Mouse (Mus musculus) thymus, adult 2 months (tissue): ENCODE results near the gene Alpl. TPM values are rescaled to one million over a fixed set of nuclear protein-coding genes. Genes with fewer than 3 reads are reported as not detected.

Source experiments
- DNase-seq: peaks from one replicate; pipeline ENCODE4 v3.0.0; 2021
- H3K27ac ChIP-seq: fragments of 200-500 bp; 2 replicates; pipeline ENCODE4 v1.5.1; 2012; ENCODE audit warnings: low read length, control low read depth; ENCODE audit not compliant: control insufficient read depth, insufficient read depth
- H3K27me3 ChIP-seq: fragments of 200-500 bp; 2 replicates; pipeline ENCODE4 v1.6.1; 2012; ENCODE audit warnings: mild to moderate bottlenecking, low read length, moderate library complexity, mixed read lengths; ENCODE audit not compliant: control insufficient read depth, insufficient read depth
- H3K36me3 ChIP-seq: fragments of 200-500 bp; 2 replicates; pipeline ENCODE4 v1.6.1; 2012; ENCODE audit warnings: mild to moderate bottlenecking, low read length, moderate library complexity; ENCODE audit not compliant: control insufficient read depth, insufficient read depth
- H3K4me1 ChIP-seq: fragments of 200-500 bp; replicated peaks from 2 replicates; pipeline ENCODE4 v1.6.1; 2012; ENCODE audit warnings: low read length; ENCODE audit not compliant: control insufficient read depth, insufficient read depth
- H3K4me3 ChIP-seq: fragments of 200-500 bp; 2 replicates; pipeline ENCODE4 v1.5.1; 2012; ENCODE audit warnings: mild to moderate bottlenecking, low read length, control low read depth, moderate library complexity; ENCODE audit not compliant: control insufficient read depth, insufficient read depth
- CTCF ChIP-seq: fragments of 200-500 bp; IDR thresholded peaks from 2 replicates; pipeline ENCODE4 v1.5.1; 2012; ENCODE audit warnings: mild to moderate bottlenecking, control low read depth, low read length, moderate library complexity, borderline replicate concordance; ENCODE audit not compliant: control insufficient read depth, poor library complexity, insufficient read depth; ENCODE audit errors: extremely low read depth
- POLR2A ChIP-seq: fragments of 200-500 bp; IDR thresholded peaks from 2 replicates; pipeline ENCODE4 v1.6.1; 2012; ENCODE audit warnings: mild to moderate bottlenecking, low read length, control low read depth, moderate library complexity; ENCODE audit not compliant: control insufficient read depth, poor library complexity, insufficient read depth; ENCODE audit errors: extremely low read depth
- WGBS: fragments of 180-500 bp; shearing (Covaris S2); methylation state at CpG from one replicate; pipeline ENCODE4 v1.1.7; 2018; 5-methylcytosine and 5-hydroxymethylcytosine counted together
- polyA plus RNA-seq: library from polyadenylated mRNA; depleted of rRNA; stranded (reverse); fragments of >200 nt; gene quantifications from 2 replicates; pipeline ENCODE4 v1.2.3, GENCODE M21; 2012

Gene Alpl
- polyA plus RNA-seq, 1 experiment, result 5.1 TPM

DNA sequence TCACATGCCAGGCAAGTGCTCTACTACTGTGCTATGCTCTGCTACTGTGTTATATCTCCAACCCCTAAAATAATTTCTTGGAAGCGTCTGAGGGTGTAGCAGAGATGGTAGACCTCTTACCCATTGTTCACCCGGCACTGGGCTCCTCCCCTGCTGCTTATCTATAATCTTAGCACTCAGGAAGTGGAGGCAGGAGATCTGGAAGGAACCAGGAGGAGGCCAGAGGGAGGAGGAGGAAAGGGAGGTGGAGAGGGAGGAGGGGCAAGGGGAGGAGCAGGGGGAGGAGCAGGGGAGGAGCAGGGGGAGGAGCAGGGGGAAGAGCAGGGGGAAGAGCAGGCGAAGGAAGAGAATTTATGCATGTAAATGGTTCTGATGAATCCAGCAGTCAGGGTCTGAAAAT, 24.5 kb upstream of the Alpl start:
- Histone ChIP-seq H3K4me3 (no peak overlapping the region), H3K27ac (no peak overlapping the region), H3K27me3 (no peaks in the 10 kb centered on the region), H3K36me3 (no peaks in the 10 kb centered on the region), H3K4me1 (no peaks in the 10 kb centered on the region)
- 49% methylated on average over 3 of the region's 3 CpGs for WGBS
- no peak for TF ChIP-seq CTCF
- no peak for TF ChIP-seq POLR2A
- DNase-seq, result no peak

DNA sequence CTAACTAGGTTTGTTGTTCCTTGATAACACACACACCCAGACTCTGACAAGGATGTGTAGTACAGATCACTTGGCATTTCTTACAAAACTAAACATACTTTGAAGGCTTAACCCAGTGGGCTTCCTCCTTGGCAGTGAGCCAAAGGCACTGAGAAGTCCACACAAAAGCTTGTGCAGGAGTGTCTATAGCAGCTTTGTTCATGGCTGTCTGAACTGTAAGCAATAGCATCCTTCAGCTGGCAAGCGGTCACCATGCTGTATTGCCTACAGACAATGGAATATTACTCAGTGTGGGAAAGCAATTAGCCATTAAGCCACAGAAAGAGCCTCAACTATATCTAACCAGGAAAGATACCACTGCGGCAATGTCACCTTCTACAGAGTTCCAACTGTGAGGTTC, 23.3 kb upstream of the Alpl start:
- 98% methylated on average over 2 of the region's 2 CpGs for WGBS
- TF ChIP-seq CTCF (no peak), POLR2A (no peak)
- Histone ChIP-seq H3K4me3 (no peak overlapping the region), H3K27ac (no peak overlapping the region), H3K4me1 (no peaks in the 10 kb centered on the region), H3K36me3 (no peaks in the 10 kb centered on the region), H3K27me3 (no peaks in the 10 kb centered on the region)
- DNase-seq, result no peak

DNA sequence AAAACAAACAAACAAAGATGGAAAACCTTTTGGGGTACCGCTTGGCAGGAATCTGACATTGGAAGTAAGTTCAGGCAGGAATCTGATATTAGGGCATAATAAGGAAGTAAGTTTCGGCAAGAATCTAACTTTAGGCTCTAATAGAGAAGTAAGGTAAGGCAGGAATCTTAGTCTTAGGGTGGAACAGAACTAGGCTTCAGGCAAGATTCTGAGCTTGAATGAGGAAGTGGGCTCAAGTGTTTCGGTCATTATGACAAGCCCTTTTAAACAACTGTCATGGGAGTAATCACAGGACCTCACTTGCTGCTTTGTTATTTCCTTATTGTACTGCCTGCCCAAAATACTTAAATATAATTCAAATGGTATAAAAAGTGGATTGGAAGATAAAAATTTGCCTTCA, 22.2 kb upstream of the Alpl start:
- Histone ChIP-seq H3K36me3 (no peaks in the 10 kb centered on the region), H3K4me3 (no peak overlapping the region), H3K27me3 (no peaks in the 10 kb centered on the region), H3K27ac (no peak overlapping the region), H3K4me1 (no peaks in the 10 kb centered on the region)
- TF ChIP-seq CTCF (no peak), POLR2A (no peak)
- DNase-seq, result no peak
- WGBS, result 40% methylated on average over 3 of the region's 3 CpGs

DNA sequence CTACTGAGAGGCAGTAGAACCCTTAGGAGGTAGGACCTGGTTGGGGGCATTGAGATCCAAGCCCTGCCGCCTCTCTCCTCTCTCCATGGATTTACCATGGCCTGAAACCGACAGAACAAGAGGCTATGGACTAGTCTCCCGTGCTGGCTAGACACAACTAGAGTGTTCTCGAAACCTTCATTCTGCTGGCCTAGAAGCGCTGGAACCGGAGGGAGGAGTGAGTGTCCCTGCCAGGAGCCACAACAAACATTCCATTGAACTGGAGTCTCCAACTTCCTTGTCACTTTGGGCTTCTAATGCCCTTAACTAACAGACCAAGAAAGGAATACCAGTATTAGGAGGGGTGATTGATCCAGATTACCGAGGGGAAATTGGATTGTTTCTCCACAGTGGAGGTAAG, 20.0 kb upstream of the Alpl start:
- no peak for DNase-seq
- H3K4me3 ChIP-seq, result no peak overlapping the region
- no peaks in the 10 kb centered on the region for H3K4me1 ChIP-seq
- 88% methylated on average over 7 of the region's 7 CpGs for WGBS
- no peak for TF ChIP-seq CTCF
- no peak for TF ChIP-seq POLR2A
- H3K27me3 ChIP-seq, result no peaks in the 10 kb centered on the region
- no peaks in the 10 kb centered on the region for H3K36me3 ChIP-seq
- H3K27ac ChIP-seq, result no peak overlapping the region

DNA sequence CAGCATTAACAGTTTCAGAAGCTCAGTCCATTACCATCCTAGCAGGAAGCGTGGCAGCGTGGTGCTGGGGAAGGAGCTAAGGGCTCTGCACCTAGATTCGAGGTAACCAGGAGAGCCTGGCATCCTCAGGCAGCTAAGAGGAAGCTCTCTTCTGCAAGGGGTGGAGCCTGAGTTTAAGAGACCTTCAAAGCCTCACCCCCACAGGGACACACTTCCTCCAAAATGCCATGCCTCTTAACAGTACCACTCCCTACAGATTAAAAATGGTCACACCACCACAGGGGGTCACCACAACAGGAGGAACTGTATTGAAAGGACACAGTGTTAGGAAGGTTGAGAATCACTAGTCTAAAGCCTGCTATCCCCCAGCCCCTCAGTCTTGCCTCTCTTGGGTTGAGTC, 19.3 kb upstream of the Alpl start:
- no peak for TF ChIP-seq POLR2A
- TF ChIP-seq CTCF, result no peak
- Histone ChIP-seq H3K4me1 (no peaks in the 10 kb centered on the region), H3K36me3 (no peaks in the 10 kb centered on the region), H3K27ac (no peak overlapping the region), H3K27me3 (no peaks in the 10 kb centered on the region), H3K4me3 (no peak overlapping the region)
- WGBS, result 47% methylated on average over 3 of the region's 3 CpGs
- DNase-seq, result no peak

DNA sequence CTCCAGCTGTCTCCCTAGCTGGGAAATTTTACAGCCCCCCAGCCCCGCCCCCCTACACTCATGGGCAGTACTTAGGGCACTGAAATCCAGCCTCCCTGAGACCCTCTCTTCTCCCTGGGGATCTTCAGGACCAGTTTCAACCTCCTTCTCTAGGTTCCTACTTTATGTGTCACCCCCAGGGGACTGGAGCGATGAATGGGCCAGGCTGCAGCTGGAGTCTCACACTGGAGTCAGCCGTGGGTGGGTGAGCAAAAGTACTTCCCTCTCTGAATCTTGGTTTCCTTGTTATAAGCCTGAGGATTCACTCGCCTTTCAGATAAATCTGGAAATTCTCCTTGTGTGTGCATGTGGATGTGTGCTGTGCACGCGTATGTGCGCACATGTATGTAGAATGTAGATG, 18.0 kb upstream of the Alpl start:
- Histone ChIP-seq H3K36me3 (no peaks in the 10 kb centered on the region), H3K4me1 (no peaks in the 10 kb centered on the region), H3K27ac (no peak overlapping the region), H3K4me3 (no peak overlapping the region), H3K27me3 (no peaks in the 10 kb centered on the region)
- no peak for DNase-seq
- TF ChIP-seq CTCF (no peak), POLR2A (no peak)
- WGBS, result 87% methylated on average over 7 of the region's 7 CpGs
